Mouse (Mus musculus) spleen, adult 12 weeks (tissue): Measurements from ENCODE around the gene Manbal.
"Not testable (repeated sequence)": the region's sequence is repeated elsewhere in the genome, so short reads cannot be mapped to it uniquely, and the experiment has no call there.

Experiments
- DNase-seq: peaks from one replicate; pipeline ENCODE4 v3.0.0; 2022; ENCODE audit warnings: low spot score

Gene Manbal

DNA sequence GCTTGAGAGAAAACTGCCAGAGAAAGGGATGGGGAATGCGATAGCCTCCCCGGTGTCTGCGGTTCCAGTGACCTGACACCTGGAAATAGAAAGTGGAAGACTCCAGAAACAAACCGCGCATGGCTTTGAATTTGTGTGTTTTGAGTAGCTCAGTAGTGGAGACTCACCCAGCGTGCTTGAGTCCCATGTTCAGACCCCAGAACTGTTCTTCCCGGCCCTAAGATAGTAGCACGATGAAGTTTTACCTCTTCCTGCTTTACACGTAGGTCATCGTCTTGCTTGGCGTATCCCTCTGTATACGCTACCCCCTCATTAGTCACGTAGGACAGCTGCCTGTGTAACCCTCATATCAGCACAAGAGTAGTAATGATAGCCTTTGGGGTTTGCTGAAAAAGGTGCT, 597 bp downstream of the Manbal start:
- DNase-seq, result no peak

DNA sequence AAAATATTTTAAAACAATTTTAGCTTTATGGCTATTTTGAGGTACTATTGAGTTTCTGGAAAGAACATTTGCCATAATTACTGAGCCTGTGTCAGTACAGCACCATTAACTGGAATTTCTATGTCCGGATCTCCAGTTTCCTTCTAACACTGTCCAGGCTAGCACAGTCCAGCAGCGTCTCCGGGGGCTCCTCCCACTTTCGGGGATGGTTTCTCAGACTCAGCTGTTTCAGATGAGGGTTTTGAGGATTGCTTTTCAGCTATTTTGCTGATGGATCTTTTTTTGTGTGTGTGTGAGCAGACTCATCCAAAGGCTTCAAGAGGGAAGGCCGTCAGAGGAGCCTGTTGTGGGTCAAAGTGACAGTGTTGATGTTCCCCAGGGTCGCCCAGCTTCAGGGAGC, 4.3 kb downstream of the Manbal start:
- DNase-seq, result no peak

DNA sequence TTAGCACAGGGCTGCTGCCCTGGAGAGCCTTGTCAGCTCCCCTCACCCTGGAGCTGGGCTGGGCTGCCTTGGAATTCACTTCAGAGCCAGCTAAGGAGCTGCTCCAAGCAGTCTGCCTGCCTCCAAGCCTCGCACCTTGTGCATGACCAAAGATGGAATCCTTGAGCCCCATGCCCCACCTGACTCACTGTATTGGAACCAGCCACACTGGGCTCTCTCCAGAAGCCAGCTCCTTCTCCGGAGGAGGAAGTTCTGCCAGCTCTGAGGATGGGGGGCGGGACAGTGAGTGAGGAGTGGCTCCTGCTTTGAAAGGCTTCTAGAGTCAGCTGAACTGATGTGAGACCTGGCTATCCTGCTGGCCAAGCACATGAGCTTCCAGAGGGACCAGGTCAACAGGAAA, 6.3 kb downstream of the Manbal start:
- DNase-seq, result no peak

DNA sequence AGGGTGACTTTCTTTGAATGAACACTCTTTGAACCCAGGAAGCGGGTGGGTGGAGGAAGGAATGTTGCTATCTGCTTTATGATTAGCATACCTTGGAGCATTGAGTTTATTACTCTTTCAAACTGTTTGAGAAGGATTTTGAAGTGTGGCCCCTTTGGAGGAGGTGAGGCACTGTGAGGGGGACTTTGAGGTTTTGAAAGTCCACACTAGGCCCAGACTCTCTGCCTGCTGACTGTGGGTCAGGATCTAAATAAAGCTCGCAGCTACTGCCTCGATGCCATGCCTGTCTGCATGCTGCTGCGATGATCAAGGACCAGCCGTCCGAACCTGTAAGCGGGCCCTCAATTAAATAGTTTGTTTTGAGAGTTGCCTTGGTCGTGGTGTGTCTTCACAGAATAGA, 7.7 kb downstream of the Manbal start:
- DNase-seq, result no peak

DNA sequence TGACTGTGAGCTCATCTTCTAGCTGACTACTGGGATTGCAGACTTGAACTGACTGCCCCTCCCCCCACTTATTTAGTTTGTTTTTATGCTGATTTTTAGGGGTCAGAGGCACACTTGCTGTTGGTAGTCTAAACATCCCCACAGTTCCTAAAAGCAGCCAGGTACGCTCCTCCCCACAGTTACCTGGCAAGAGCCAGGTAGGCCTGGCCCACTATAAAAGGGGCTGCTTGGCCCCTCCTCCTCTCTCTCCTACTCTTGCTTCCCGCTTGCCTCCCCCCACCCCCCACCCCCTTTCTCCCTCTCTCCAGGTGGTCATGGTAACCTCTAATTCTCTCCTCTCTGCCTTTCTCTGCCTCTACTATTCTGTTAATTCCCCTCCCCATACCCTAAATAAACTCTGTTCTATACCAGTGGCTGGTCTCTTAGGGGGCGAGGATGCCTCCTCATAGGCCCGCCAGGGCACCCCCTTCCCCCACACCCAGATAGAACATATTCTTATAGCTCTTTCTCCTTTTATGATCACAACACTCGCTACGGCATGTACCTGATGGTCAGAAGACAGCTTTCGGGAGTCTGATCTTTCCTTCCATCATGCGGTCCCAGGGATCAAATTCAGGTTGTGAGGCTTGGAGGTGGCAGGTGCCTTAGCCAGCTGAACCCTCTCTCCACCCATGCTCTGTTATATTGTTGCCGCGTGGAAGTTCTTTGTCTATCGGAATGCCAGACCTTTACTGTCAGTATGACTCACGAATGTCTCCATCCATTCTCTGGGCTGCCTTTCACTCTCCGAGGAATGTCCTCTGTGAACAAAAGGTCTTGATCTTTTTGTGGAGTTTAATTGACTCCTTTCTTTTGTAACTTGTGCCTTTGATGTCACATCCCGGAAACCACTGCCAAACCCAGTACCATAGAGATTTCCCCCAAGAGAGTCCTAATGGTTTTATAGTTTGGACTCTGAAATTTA, 8.7 kb downstream of the Manbal start:
- DNase-seq, result no peak

DNA sequence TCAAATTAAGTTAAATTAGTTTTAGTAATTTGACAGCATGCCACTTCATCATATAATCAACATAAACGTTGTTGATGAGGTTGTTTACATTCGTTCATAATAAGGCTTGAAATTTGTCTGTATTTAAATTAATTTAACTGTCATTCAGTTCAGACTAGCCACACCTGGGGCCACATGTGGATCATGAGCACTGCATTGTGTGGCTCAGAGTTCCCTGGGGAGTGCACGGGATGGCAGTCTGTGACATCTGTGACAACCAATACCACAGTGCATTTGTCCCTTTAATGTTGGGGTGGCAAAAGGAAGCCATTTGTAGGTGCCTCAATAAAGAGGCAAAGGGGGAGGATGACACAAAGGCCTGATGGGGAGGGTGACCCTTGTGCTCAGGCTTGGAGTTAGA, 9.6 kb downstream of the Manbal start:
- DNase-seq, result no peak

DNA sequence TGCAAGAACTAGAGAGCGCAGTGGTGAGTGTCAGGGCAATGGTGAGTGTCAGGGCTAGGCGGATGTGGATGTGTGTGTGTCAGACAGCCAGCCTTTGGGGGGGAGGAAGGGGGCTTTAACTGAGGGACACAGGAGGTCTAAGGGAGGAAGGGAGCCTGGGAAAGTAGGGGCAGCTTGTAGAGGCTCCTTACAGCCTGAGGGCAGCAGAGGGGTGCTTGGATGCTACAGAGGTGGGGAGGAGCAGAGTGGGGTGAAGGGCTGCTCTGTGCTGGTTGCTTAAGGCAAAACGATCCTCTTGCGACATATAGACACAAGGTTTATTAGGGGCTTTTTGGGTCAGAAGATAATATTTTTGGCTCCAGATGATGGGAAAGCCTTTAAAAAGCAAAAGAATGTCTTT, 17.4 kb downstream of the Manbal start:
- DNase-seq, result no peak

DNA sequence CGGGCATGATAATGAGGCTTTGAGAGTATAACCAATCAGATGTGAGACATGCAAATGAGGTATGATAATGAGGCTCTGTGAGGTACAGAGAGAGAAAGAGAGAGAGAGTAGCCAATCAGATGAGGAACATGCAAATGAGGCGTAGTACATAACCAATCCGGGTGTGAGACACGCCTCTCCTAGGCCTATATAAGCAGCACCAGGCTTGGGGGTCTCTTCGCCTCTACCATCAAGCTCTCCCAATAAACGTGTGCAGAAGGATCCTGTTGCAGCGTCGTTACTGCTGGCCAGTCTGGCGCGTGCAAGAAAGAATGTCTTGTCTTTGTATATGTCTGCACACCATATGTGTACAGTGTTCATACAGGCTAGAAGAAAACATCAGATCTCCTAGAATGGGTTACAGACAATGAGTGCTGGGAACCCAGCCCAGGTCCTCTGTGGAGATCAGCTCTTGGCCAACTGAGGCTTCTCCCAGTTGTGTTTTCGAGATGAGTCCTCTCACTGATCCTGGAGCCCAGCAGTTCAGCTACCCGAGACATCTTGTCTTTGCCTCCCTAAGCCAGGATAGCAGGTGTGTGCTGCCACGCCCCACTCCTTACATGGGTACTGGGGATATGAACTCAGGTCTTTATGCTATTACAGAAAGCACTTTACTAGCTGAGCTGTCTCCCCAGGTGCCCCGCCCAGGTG, 21.7 kb downstream of the Manbal start:
- DNase-seq, result not testable (repeated sequence)

DNA sequence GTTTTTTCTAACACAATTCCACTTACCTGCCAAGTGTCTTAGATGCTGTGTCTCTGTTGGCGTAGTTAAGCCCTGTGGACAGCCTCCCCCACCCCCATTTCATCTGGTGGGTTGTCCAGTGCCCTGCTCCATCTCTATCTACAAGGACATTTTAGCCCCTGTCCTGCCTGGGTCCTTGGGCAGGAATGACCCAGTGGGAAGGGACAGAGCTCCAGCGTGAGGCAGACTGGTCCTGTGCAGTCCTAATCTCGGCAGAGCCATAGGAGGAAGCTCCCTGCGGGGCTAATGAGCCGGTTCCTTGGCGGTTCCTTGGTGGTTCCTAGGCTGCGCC, 22.2 kb downstream of the Manbal start:
- DNase-seq, result no peak

DNA sequence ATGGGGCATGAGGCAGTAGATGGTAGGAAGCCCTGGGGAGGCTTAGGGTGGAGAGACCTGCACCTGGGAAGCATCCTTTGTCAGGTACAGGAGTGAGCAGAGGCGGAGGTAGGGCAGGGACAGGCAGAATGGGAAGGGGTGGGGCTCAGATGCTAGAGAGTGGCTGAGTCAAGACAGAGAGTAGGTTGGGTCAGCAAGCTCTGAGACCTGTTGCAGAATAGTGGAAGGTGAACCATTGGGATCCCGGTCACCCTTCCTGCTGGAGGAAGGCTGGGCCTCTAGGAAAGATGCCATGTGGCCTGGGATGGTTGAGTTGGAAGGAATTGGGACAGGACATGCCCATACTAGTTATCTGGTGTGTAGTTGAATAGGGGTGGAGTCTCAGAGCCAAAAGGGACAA, 24.9 kb downstream of the Manbal start:
- DNase-seq, result no peak

DNA sequence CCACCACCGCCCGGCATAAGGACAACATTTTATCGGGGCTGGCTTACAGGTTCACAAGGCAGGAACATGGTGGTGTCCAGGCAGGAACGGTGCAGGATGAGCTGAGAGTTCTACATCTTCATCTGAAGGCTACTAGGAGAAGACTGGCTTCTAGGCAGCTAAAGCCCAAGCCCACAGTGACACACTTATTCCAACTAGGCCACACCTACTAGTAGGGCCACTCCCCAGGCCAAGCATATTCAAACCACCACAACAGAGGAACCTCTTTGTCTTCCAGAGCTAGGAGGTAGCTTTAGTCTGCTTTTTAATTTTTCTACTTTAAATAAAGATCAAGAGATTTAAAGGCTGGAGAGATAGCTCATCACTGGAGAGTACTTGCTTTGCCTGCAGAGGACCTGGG, 26.2 kb downstream of the Manbal start:
- no peak for DNase-seq

DNA sequence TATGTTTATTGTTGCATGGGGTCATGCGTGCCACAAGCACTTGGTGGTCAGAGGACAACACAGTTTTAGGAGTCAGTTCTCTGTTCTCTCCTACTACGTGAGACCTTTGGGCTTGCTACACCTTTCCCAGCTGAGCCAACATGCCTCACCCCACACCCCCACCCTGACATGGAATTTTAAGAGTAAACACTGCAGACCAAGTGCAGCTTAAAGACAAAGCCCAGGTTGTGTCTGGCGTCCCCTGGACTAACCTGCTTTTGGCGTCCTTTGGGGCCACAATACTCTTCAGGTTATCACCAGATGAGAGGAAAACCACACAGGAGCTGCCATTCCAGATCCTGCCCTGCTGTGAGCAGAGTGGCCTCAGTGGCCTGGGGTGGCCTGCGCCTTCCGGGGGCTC, 27.5 kb downstream of the Manbal start:
- DNase-seq, result no peak

DNA sequence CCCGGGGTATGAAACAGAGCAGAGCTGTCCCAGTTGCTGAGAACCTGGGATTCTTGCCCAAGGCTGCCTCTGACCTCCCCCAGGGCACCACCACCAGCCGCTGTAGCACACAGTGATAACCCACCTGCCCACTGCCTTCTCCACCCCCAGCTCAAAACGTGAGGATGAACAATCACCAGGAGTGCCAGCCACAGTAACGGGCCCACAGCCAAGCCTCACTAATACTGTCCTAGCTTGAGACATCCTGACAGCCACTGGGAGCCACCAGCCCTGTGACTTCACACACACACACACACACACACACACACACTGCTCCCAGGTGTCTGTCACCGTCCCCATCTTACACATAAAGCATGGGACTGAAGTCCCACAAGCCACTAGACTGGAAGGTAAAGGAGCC, 28.0 kb downstream of the Manbal start:
- DNase-seq, result no peak

DNA sequence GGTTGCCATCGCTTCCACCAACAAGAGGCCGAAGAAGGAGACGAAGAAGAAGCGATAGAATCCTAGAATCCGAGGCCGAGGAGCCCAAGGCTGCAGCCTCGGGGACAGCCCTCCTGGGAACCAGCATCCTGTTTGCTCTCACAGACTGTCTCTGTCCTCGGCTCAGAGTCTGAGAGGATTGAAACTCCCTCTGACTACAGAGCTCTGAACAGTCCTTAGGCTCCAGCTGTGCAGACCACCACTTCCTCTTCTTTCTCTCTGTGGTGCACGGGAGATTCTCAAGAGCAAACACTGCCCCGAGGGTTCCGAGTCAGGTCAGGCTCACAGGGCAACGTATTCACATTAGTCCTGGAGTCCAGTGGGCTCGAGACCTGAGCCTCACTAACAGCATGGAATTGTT, 28.6 kb downstream of the Manbal start:
- DNase-seq, result no peak

DNA sequence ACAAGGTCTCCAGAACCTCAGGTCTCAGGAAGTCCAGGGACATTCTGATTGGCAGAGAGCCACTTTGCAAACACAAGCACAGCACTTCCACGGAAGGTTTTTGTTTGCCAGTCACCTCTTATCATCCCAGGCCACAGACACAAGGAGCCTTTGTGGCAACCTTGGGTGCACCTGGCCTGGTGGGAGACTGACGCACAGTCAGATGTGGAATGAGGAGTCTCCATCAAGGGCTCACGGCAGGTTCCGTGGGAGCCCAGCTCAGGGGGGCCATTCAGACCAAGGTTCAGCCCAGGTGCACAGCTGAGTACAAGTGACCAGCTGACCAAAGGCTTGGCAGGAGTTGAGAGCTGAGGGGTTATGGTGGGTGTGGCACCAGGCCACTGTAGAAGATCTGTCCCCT, 30.0 kb downstream of the Manbal start:
- DNase-seq, result no peak

DNA sequence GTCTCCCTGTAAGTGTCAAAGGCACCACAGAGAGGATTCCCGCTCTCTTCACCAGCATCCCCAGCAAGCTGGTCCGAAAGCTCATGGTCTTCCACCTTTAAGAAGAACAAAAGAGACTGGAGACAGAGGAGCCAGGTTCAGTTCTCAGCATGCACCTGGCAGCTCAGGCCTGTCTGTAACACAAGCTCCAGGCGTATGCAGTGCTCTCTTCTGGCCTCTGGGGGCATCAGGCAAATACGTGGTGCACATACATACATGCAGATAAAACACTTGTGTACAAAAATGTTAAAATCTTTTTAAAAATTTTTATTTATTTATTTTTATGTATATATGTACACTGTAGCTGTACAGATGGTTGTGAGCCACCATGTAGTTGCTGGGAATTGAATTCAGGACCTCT, 31.1 kb downstream of the Manbal start:
- DNase-seq, result no peak

DNA sequence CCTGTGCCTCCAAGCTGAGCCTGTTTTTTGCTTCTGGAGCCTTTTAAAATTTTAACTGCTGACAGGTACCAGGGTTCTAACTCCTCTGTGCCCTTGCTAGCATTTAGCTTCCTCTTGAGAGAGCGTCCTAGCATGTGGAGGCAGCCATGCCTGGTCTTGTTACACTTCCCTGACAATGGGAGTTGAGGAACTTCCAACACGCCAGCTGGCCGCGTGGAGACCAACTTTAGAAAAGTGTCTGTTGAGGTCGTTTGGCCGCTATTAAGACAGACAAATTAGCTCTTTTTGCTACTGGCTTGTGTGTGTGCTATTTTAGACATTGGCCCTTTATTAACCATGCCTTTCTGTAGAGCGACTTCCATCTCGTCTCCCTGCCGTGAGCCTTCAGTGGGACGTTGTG, 32.4 kb downstream of the Manbal start:
- DNase-seq, result no peak

DNA sequence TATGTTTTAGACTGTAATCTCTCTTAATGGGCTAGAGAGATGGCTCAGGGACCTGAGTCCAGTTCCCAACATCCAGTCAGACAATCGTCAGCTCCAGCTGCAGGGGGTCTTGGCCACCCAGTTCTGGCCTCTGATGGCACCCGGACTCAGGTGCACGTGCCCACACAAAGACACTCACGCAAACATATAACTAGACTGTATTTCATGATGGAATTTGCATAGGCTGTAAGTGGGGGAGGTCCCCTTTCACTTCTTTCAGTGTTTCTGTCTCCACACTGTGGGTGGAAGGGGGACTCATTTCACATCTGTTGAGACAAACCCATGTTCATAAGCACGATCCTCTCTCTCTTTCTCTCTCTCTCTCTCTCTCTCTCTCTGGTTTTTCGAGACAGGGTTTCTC, 33.1 kb downstream of the Manbal start:
- no peak for DNase-seq

DNA sequence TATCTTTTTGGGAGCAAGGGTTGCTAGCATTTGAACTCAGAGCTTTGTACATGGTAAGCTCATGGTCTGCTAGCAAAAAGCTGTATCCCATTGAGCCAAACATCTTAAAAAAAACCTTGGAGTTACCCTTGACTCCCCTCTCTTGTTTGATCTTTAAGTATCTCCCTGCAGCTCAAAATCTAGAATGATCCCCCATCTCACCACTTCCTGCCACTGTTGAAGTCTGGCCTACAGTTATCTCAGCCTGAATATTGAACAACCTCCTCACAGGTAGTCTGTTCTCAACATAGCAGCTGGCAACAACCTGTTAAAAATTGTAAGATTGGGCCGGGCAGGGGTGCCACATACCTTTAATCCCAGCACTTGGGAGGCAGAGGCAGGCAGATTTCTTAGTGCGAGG, 33.9 kb downstream of the Manbal start:
- no peak for DNase-seq

DNA sequence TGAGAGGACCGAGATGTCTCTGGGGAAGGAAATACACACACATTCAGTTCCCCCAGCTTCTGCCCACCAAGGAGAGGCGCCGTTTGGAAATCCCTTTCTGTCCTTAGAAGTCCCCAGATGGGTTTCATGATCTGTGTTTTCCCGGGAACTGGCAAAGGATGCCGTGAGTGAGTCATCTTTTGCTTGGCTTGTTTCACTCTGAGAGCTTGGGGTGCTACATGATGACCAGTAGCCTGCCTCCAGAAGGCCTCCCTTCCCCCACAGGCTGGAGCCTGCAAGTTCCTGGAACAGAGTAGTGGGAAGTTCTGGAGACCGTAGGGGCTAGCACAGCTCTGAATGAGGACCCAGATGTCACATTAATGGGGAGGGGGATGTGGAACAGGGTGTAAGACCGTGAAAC, 40.2 kb downstream of the Manbal start:
- DNase-seq, result no peak

DNA sequence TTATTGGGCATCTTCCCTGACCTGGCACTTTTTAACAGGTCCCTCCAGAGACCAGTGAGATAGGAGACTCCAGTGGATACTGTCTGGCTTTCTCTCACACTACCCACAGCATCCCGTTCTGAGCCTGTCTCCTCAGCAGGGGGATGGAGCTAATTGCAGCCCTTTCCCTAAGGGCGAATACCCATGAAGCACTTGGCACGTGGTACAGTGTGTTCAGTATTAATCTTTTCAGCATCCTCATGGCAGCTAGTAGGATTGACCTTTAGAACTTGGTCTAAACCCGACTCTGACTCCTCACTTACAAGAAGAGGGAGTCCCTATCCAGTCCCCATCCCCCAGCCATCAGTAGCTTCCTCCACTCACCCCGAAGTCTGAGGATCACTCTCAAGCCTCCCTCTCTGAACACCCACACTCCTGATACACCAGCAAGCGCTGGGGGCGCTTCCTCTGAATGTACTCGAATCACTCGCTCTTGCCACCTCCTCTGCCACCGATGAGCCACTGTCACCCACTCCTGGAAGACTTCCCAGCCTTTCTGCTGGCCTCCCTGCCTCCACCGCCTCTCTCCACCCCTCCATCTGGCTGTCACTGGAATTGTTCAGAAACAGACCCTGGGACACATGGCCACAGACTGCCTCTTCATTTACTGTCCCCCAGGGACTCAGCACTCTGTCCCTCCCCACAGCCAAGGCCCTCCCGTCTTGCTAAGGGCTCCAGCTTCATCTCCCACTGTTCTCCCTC, 42.6 kb downstream of the Manbal start:
- DNase-seq, result no peak

DNA sequence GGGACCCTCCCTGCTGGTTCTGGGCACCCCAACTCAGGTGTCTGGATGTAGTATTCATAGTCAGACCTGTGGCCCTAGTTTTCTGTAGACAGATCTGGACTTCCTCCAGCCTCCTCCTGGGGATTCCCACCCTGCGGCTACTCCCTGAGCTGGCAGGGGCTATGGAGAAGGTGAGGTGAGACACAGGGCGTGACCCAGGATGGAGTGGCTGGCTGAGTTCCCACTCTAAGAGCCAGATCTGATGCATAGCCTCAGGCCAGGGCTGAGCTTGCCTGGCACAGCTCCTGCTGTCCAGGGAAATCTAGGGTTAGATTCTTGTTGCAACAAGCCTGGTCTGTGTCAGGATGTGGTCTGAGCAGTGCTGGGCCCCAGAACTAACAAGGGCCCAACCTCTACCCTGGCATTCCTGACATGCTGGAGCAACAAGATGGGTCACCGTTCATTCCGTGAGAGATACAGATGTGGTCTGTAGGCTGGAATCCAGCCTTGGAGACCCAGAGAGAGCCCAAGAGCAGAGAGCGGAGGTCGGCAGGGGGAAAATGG, 43.8 kb downstream of the Manbal start:
- DNase-seq, result no peak

DNA sequence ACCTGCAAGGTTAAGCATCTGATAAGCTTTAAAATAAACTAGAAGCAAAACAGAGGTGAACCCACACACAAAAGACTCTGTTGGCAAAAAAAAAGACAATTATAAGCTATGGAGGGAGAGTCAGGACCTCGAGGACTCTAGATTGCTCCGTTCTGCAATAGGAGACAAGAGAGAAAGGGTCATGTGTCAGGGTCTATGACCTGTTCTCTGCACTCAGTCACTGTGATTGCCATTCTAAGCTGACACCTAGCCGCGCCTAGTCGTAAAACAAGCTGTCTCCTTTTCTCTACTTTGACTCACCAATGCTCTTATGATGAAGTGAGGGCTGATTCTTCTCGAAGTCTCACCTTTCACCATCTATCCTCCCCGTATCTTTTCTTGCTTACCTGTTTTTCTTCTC, 45.1 kb downstream of the Manbal start:
- DNase-seq, result no peak
